Mouse (Mus musculus) megakaryocyte, embryonic 14.5 days (primary cell): ENCODE measurements around the gene Gm49369.

Experiments
- FLI1 ChIP-seq: IDR thresholded peaks from 2 replicates; pipeline ENCODE4 v1.6.1; 2012; ENCODE audit warnings: low read length, inconsistent platforms, mixed read lengths
- GATA1 ChIP-seq: IDR thresholded peaks from 3 replicates; pipeline ENCODE4 v1.6.1; 2012; ENCODE audit warnings: mixed read lengths, low read length, inconsistent platforms, borderline replicate concordance

DNA sequence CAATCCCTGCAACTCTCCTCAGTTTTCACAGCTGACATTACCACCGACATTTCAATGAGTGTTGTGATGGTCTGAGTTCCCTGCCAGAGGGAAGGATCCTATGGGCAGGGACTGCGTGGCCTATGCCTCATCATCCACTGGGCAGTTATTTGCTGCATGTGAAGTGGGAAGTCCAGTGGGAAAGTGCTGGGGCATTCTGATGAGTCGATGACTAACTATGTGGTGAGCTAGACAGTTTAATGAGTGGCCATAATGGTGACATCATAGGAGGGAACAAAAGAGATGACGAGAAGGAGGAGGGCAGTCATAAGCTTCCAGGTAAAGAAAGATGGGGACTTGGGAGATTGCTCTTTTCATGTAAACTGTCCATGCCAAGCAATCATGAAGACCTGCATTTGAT, 19.4 kb downstream of the Gm49369 start:
- TF ChIP-seq GATA1 (no peak), FLI1 (no peak)
